Mouse (Mus musculus): ENCODE results near the gene Rack1. TPM values are rescaled to one million over a fixed set of nuclear protein-coding genes. Genes with fewer than 3 reads are reported as not detected.
A peak's percentile ranks its signal among the peaks of the same experiment; 100 is the strongest.
"Not testable (repeated sequence)": the region's sequence is repeated elsewhere in the genome, so short reads cannot be mapped to it uniquely, and the experiment has no call there.

Rack1 gene
- polyA plus RNA-seq, 2 experiments = 995 to 2,038 TPM

DNA sequence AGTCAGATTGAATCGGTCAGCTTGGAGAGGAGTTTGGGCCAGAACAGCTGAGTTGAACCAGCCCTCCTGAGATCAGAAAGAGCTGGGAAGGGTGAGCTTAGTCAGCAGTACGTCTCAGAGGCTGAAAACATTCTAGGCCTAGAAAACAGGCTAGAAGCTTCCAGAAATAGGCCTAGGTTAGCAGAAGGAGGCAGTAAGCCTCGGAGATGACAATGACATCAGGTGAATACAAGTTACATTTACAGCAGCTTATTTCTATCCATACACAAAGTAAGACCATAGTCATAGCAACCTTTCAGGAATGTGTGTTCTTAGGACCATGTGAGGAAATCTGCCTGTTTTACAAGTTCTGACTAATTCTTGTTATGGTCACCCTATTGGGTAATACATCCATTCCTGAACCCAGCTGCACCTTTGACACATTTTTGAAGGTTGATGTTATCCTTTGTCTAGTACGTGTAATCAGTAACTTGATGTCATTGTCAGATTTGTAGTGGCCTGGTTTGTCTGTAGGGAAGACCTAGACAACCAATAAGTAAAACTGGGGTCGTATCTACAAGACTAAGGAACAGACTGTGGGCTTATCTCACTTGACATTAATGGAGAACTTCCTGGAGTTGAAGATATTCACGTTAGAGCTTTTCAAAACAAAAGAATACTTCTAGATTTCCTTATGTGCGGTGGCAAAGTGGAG, 19.6 kb downstream of the Rack1 start:
- no peak overlapping the region for H3K4me3 ChIP-seq (replicated peaks; ENCODE audit: low read length)
- no peak for DNase-seq (ENCODE audit: low spot score)
- no peak overlapping the region for H3K9ac ChIP-seq (ENCODE audit: low read depth, low read length, severe bottlenecking)
- no peak overlapping the region for H3K4me2 ChIP-seq (replicated peaks; ENCODE audit: low read depth, low read length, severe bottlenecking)
- 81% methylated on average over 7 of the region's 7 CpGs for WGBS
- H3K9me3 ChIP-seq (ENCODE audit: control insufficient read depth, low read length) = no peaks in the 10 kb centered on the region
- H3K4me1 ChIP-seq (ENCODE audit: control insufficient read depth, insufficient read depth, low read length) = peaks cover 11% of the 10 kb centered on the region
- no peak overlapping the region for H3K27ac ChIP-seq (replicated peaks; ENCODE audit: low read depth, low read length)
- H3K27me3 ChIP-seq (ENCODE audit: control insufficient read depth, insufficient read depth, low read length) = peaks cover 11% of the 10 kb centered on the region; the same call in 1 of the 2 replicates
- peaks cover 5% of the 10 kb centered on the region; the same call in 1 of the 2 replicates for H3K36me3 ChIP-seq (ENCODE audit: control insufficient read depth, insufficient read depth, low read length)
- TF ChIP-seq POLR2A (IDR thresholded peaks at IDR 0.05; ENCODE audit: borderline replicate concordance, extremely low read depth, insufficient read depth, insufficient read length) = no peak
- no peak for ATAC-seq (ENCODE audit: low FRiP score, low read depth)

DNA sequence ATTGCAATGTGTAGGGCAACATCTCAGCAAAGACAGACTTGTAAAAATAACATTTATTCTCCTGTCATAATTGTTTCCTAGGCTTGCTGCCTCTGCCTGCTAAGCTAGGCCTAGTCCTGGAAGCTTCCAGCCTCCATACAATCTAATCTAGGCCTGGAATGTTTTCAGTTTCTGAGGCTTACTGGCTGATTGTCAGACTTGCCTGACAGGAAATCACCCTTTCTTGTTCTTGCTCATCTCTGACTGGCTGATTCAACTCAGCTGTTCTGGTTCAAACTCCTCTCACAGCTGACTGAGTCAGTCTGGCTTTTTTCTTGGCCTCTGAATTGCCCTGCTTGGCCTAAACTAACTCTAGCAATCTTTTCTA, 20.2 kb downstream of the Rack1 start:
- no peak overlapping the region for H3K27ac ChIP-seq (replicated peaks; ENCODE audit: low read depth, low read length)
- H3K9ac ChIP-seq (ENCODE audit: low read depth, low read length, severe bottlenecking) = no peak overlapping the region
- no peak overlapping the region for H3K4me3 ChIP-seq (replicated peaks; ENCODE audit: low read length)
- no peak overlapping the region for H3K4me2 ChIP-seq (replicated peaks; ENCODE audit: low read depth, low read length, severe bottlenecking)
- peaks cover 13% of the 10 kb centered on the region; the same call in 1 of the 2 replicates for H3K27me3 ChIP-seq (ENCODE audit: control insufficient read depth, insufficient read depth, low read length)
- no peaks in the 10 kb centered on the region for H3K9me3 ChIP-seq (ENCODE audit: control insufficient read depth, low read length)
- H3K36me3 ChIP-seq (ENCODE audit: control insufficient read depth, insufficient read depth, low read length) = peaks cover 3% of the 10 kb centered on the region; the same call in 1 of the 2 replicates
- DNase-seq (ENCODE audit: low spot score) (no peak), ATAC-seq (ENCODE audit: low FRiP score, low read depth) (no peak)
- H3K4me1 ChIP-seq (ENCODE audit: control insufficient read depth, insufficient read depth, low read length) = peaks cover 9% of the 10 kb centered on the region
- TF ChIP-seq POLR2A (IDR thresholded peaks at IDR 0.05; ENCODE audit: borderline replicate concordance, extremely low read depth, insufficient read depth, insufficient read length) = no peak

DNA sequence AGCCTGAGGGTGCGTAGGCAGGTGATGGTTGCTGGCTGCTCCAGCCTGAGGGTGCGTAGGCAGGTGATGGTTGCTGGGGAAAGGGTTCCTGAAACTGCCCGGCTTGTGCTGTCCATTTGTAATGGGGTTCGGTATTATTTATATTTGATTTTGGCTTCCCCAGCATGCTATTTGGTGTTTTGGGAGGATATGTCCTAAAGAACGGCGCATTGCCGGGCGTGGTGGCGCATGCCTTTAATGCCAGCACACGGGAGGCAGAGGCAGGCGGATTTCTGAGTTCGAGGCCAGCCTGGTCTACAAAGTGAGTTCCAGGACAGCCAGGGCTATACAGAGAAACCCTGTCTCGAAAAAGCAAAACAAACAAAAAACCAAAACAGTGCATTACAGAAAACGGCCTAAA, 21.2 kb downstream of the Rack1 start:
- H3K4me1 ChIP-seq (ENCODE audit: control insufficient read depth, insufficient read depth, low read length); H3K36me3 ChIP-seq (ENCODE audit: control insufficient read depth, insufficient read depth, low read length); H3K27ac ChIP-seq (replicated peaks; ENCODE audit: low read depth, low read length); ATAC-seq (ENCODE audit: low FRiP score, low read depth); H3K9ac ChIP-seq (ENCODE audit: low read depth, low read length, severe bottlenecking); H3K4me2 ChIP-seq (replicated peaks; ENCODE audit: low read depth, low read length, severe bottlenecking); DNase-seq (ENCODE audit: low spot score); H3K4me3 ChIP-seq (replicated peaks; ENCODE audit: low read length); H3K9me3 ChIP-seq (ENCODE audit: control insufficient read depth, low read length): not testable (repeated sequence)
- 85% methylated on average over 14 of the region's 14 CpGs for WGBS
- H3K27me3 ChIP-seq (ENCODE audit: control insufficient read depth, insufficient read depth, low read length) = peaks cover 13% of the 10 kb centered on the region; the same call in 1 of the 2 replicates

DNA sequence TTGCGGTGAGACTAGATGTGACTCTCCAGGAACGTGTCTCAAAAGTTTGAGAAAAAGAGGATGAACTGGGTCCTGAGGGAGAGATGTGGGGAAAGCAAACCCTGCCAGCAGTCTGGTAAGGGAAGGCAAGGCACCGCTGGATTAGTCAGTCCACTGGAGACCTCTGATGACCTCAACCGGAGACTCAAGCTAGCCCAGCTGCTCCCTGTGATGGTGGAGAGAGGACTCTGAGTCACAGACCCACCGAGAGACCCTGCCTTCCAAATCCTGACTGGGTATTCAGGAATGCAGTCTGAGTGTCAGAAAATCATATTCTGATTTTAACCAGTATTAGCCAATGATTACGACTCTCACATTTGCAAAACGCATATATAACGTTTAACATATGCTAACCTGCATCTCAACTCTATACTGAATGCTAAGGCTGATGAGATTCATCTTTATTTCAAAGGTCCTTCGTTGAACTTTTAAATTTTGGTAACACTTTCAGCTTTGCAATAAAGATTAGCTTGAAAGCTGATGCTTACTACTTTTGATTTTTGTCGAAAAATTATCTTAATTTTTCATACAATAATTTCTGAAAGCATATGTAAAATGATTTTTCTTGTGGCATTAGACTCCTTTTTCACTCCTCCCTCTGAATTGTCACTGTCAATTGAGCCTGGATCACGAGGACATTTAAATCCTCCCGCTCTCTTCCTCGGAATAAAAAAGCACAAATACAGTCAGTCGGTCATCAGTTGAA, 22.8 kb downstream of the Rack1 start:
- Histone ChIP-seq H3K27me3 (ENCODE audit: control insufficient read depth, insufficient read depth, low read length) (peaks cover 13% of the 10 kb centered on the region; the same call in 1 of the 2 replicates), H3K4me3 (replicated peaks; ENCODE audit: low read length) (peak overlapping the region; percentile 36), H3K4me1 (ENCODE audit: control insufficient read depth, insufficient read depth, low read length) (no peaks in the 10 kb centered on the region), H3K9me3 (ENCODE audit: control insufficient read depth, low read length) (no peaks in the 10 kb centered on the region), H3K27ac (replicated peaks; ENCODE audit: low read depth, low read length) (no peak overlapping the region), H3K9ac (ENCODE audit: low read depth, low read length, severe bottlenecking) (no peak overlapping the region), H3K4me2 (replicated peaks; ENCODE audit: low read depth, low read length, severe bottlenecking) (peak overlapping the region; percentile 67), H3K36me3 (ENCODE audit: control insufficient read depth, insufficient read depth, low read length) (no peaks in the 10 kb centered on the region)
- ATAC-seq (ENCODE audit: low FRiP score, low read depth) (no peak), DNase-seq (ENCODE audit: low spot score) (no peak)
- 33% methylated on average over 14 of the region's 14 CpGs for WGBS
- no peak for TF ChIP-seq POLR2A (IDR thresholded peaks at IDR 0.05; ENCODE audit: borderline replicate concordance, extremely low read depth, insufficient read depth, insufficient read length)

DNA sequence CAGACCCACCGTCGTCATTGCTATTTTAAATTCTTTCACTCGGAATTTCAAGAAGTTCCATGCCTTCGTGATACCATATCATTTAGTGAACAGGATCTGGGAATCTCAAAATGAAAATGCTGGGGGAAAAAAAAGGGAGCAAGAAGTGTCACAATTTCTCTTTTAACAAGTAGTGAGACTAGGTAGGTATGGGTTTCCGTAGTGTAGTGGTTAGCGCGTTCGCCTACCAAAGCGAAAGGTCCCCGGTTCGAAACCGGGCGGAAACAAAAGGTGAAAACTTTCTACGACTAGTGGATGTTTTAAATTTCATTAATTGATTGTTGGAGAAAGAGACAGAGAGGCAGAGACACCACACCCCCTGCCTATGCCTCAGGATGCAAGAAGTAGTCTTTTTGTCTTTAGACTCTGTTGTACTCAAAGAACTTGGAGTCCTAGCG, 23.4 kb downstream of the Rack1 start:
- ATAC-seq (ENCODE audit: low FRiP score, low read depth) (peak; percentile 42), DNase-seq (ENCODE audit: low spot score) (peak; percentile 83)
- WGBS = 1% methylated on average over 15 of the region's 15 CpGs
- Histone ChIP-seq H3K9ac (ENCODE audit: low read depth, low read length, severe bottlenecking) (peak overlapping the region; percentile 50; the same call in 1 of the 2 replicates), H3K27me3 (ENCODE audit: control insufficient read depth, insufficient read depth, low read length) (peaks cover 13% of the 10 kb centered on the region; the same call in 1 of the 2 replicates), H3K27ac (replicated peaks; ENCODE audit: low read depth, low read length) (no peak overlapping the region), H3K36me3 (ENCODE audit: control insufficient read depth, insufficient read depth, low read length) (no peaks in the 10 kb centered on the region), H3K9me3 (ENCODE audit: control insufficient read depth, low read length) (no peaks in the 10 kb centered on the region), H3K4me1 (ENCODE audit: control insufficient read depth, insufficient read depth, low read length) (no peaks in the 10 kb centered on the region), H3K4me3 (replicated peaks; ENCODE audit: low read length) (peak overlapping the region; percentile 36), H3K4me2 (replicated peaks; ENCODE audit: low read depth, low read length, severe bottlenecking) (peak overlapping the region; percentile 67)
- no peak for TF ChIP-seq POLR2A (IDR thresholded peaks at IDR 0.05; ENCODE audit: borderline replicate concordance, extremely low read depth, insufficient read depth, insufficient read length)

Data from limb, embryonic 14.5 days (tissue).